Mouse (Mus musculus) megakaryocyte, embryonic 14.5 days (primary cell): ENCODE results near the gene Herc6. TPM values are rescaled to one million over a fixed set of nuclear protein-coding genes. Genes with fewer than 3 reads are reported as not detected.

Experiments used
- H3K27me3 ChIP-seq: replicated peaks from 2 replicates; pipeline ENCODE3; 2012; ENCODE audit warnings: inconsistent platforms
- H3K36me3 ChIP-seq: replicated peaks from 2 replicates; pipeline ENCODE3; 2012; ENCODE audit warnings: low read length, inconsistent platforms, mixed read lengths
- H3K4me1 ChIP-seq: 2 replicates; pipeline ENCODE4 v1.6.1; 2012; ENCODE audit warnings: inconsistent platforms
- H3K4me3 ChIP-seq: replicated peaks from 2 replicates; pipeline ENCODE3; 2012; ENCODE audit warnings: moderate library complexity, mild to moderate bottlenecking, inconsistent platforms
- H3K9me3 ChIP-seq: 2 replicates; pipeline ENCODE4 v1.6.1; 2012; ENCODE audit warnings: inconsistent platforms
- FLI1 ChIP-seq: IDR thresholded peaks from 2 replicates; pipeline ENCODE4 v1.6.1; 2012; ENCODE audit warnings: low read length, inconsistent platforms, mixed read lengths
- GATA1 ChIP-seq: IDR thresholded peaks from 3 replicates; pipeline ENCODE4 v1.6.1; 2012; ENCODE audit warnings: mixed read lengths, low read length, inconsistent platforms, borderline replicate concordance
- polyA plus RNA-seq: library from polyadenylated mRNA; stranded (reverse); fragments of >175 nt; gene quantifications from 2 replicates; pipeline ENCODE4 v1.2.3, GENCODE M21; 2012; ENCODE audit warnings: low replicate concordance; ENCODE audit not compliant: insufficient read depth

The Herc6 gene
- polyA plus RNA-seq, 1 experiment, result 3.9 TPM

DNA sequence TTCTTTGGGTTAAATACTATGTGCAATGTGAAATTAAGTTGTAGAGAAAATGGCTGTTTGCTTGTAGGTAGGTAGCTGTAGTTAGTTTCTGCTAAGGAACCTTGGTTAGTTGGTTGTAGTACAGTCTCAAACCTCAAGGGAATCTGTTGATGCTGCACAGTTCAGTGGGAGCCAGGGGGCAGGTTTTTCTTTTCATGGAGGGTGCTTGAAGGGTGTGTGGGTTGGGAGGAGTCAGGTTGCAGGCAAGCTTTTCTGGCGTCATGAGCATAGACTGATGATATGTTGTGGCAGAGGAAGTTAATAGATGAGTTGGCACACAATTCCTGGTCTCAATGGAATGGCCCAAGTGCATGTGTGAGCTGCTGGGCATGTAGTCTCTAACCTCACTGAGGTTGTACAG is 130.9 kb downstream of the Herc6 start:
- TF ChIP-seq FLI1, result no peak
- no peak for TF ChIP-seq GATA1
- peaks cover 10% of the 10 kb centered on the region for H3K36me3 ChIP-seq
- H3K9me3 ChIP-seq, result no peaks in the 10 kb centered on the region
- H3K27me3 ChIP-seq, result no peaks in the 10 kb centered on the region
- H3K4me3 ChIP-seq, result peak overlapping the region; percentile 65
- H3K4me1 ChIP-seq, result peaks cover 28% of the 10 kb centered on the region

Other genes with a start within 250 kb of the Herc6 start
- gene Vmn1r17, start 217.3 kb upstream of the Herc6 start, polyA plus RNA-seq, result not detected in 2 replicates
- not detected in 2 replicates for gene Vmn1r18, start 185.2 kb upstream of the Herc6 start, polyA plus RNA-seq
- not detected in 2 replicates for gene Vmn1r19, start 177.2 kb upstream of the Herc6 start, polyA plus RNA-seq
- gene Vmn1r20, start 152.1 kb upstream of the Herc6 start, polyA plus RNA-seq, result not detected in 2 replicates
- gene Ppm1k, start 45.5 kb upstream of the Herc6 start, polyA plus RNA-seq, result 0.08 TPM in 1 of 2 replicates, not detected in the other
- 10.5 and 24.9 TPM in 2 replicates for gene Pyurf, start 111.1 kb downstream of the Herc6 start, polyA plus RNA-seq
- gene Lancl2, start 121.5 kb downstream of the Herc6 start, polyA plus RNA-seq, result 6.7 and 7.6 TPM in 2 replicates
- 6.6 and 7.6 TPM in 2 replicates for gene Vopp1, start 244.2 kb downstream of the Herc6 start, polyA plus RNA-seq